Mouse (Mus musculus): Measurements from ENCODE around the gene Angel1. TPM values are rescaled to one million over a fixed set of nuclear protein-coding genes. Genes with fewer than 3 reads are reported as not detected.
A peak's percentile ranks its signal among the peaks of the same experiment; 100 is the strongest.

Angel1 gene
- polyA plus RNA-seq, 1 experiment from 2014 or later = 12.5 TPM

GRCm38 (mm10) chr12:86697996-86698395, 28.3 kb downstream of the Angel1 start:
- H3K4me2 ChIP-seq = no peak overlapping the region
- H3K9ac ChIP-seq (ENCODE audit: low read length) = no peak overlapping the region
- ATAC-seq (ENCODE audit: low FRiP score) = no peak
- H3K4me1 ChIP-seq (ENCODE audit: control insufficient read depth, insufficient read depth, low read length) = peaks cover 17% of the 10 kb centered on the region
- H3K27me3 ChIP-seq (ENCODE audit: control insufficient read depth, insufficient read depth, low read length) = no peaks in the 10 kb centered on the region
- H3K36me3 ChIP-seq (ENCODE audit: control insufficient read depth, insufficient read depth, low read length) = no peaks in the 10 kb centered on the region
- no peak overlapping the region for H3K27ac ChIP-seq (ENCODE audit: low read depth, low read length)
- 60% methylated on average over 2 of the region's 2 CpGs for WGBS
- H3K4me3 ChIP-seq (ENCODE audit: low read depth, low read length) = no peak overlapping the region
- DNase-seq (ENCODE audit: low spot score, missing footprints) = no peak
- no peaks in the 10 kb centered on the region for H3K9me3 ChIP-seq (ENCODE audit: control insufficient read depth, low read length)

DNA sequence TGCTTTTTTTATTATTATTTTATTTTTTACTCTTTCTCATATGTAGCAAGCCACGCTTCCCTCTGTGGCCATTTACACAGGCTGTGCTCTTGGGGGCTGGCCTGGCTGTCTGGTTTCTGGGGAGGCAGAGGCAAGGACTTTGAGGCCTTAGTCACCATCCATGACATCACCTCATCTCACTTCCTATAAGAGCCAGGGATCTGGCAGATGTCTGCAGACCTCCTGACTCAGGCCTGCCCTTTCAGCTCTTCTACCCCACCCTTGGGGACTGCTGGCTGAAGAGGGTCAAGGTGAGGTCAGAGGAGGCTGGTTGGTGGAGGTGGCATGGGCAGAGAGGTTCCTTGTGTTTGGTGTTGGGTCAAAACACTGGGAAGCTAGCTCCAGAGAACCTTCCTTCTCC, 31.8 kb downstream of the Angel1 start:
- Histone ChIP-seq H3K4me2 (no peak overlapping the region), H3K4me3 (ENCODE audit: low read depth, low read length) (no peak overlapping the region), H3K36me3 (ENCODE audit: control insufficient read depth, insufficient read depth, low read length) (peaks cover 3% of the 10 kb centered on the region), H3K9me3 (ENCODE audit: control insufficient read depth, low read length) (no peaks in the 10 kb centered on the region), H3K27ac (ENCODE audit: low read depth, low read length) (no peak overlapping the region), H3K27me3 (ENCODE audit: control insufficient read depth, insufficient read depth, low read length) (no peaks in the 10 kb centered on the region), H3K9ac (ENCODE audit: low read length) (no peak overlapping the region), H3K4me1 (ENCODE audit: control insufficient read depth, insufficient read depth, low read length) (0 out of 2 replicates have a peak, but pooled peaks cover 3% of the 10 kb centered on the region)
- ATAC-seq (ENCODE audit: low FRiP score) (no peak), DNase-seq (ENCODE audit: low spot score, missing footprints) (no peak)
- 100% methylated on average over 1 of the region's 1 CpGs for WGBS

DNA sequence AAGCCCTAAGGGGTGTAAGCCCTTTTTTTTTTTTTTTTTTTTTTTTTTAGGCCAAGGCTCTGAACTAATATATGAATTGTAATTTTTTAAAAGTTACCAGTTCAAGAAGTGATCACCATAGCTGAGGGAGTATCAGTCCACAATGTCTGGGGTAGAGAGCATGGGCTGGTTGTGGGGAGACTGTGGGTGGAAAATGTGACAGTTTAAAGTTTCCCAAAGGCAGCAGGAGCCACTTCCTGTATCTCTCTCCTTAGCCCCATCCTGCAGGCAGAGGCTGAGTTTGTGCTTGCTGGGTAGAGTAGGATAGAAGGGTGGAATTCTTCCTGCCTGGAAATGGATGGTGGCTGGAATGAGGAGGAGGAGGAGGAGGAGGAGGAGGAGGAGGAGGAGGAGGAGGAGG, 32.9 kb downstream of the Angel1 start:
- Histone ChIP-seq H3K9me3 (ENCODE audit: control insufficient read depth, low read length) (no peaks in the 10 kb centered on the region), H3K4me1 (ENCODE audit: control insufficient read depth, insufficient read depth, low read length) (no peaks in the 10 kb centered on the region), H3K4me3 (ENCODE audit: low read depth, low read length) (no peak overlapping the region), H3K9ac (ENCODE audit: low read length) (no peak overlapping the region), H3K36me3 (ENCODE audit: control insufficient read depth, insufficient read depth, low read length) (peaks cover 3% of the 10 kb centered on the region), H3K27me3 (ENCODE audit: control insufficient read depth, insufficient read depth, low read length) (no peaks in the 10 kb centered on the region), H3K4me2 (no peak overlapping the region), H3K27ac (ENCODE audit: low read depth, low read length) (no peak overlapping the region)
- no peak for ATAC-seq (ENCODE audit: low FRiP score)
- no peak for DNase-seq (ENCODE audit: low spot score, missing footprints)

DNA sequence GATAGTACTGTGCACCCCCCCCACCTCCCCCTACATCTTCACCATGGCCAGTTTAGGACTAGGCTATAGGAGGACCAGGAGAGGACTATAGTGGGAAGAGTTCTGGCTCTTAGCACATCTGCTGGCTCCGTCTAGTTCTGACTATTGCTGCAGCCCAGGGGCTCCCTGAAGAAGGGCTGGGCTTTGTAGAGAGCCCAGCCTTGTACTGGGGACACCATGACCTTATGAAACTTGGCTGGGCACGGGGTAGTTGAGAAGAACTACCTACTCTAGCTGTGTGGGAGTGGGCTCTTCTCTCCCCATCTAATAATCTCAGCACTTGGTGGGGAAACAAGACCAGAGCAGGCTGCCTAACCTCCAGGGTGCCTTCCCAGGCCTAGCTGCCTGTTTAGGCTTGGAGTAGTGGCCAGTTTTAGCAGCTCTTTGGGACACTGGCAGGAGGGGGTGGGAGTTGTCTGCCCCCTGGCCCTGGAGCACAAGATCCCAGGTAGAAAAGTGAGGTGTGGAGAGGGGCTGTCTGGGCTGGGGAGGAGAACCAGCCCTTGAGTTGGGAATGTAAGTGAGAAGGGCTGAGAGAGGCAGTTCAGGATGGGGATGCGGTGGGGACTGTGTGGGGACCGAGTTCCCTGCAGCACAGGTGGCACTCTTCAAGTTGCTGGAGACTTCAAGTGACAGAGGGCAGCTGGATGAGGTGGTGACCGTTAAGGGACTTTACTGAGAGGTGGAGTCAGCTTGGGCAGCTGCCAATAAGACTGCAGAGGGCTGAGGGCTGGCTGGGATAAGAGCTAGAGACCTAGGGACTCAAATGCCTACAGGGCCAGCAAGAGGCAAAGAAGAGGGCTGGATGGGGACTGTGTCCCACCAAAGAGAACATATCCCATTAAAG, 33.5 kb downstream of the Angel1 start:
- no peak overlapping the region for H3K27ac ChIP-seq (ENCODE audit: low read depth, low read length)
- no peaks in the 10 kb centered on the region for H3K27me3 ChIP-seq (ENCODE audit: control insufficient read depth, insufficient read depth, low read length)
- peaks cover 7% of the 10 kb centered on the region for H3K36me3 ChIP-seq (ENCODE audit: control insufficient read depth, insufficient read depth, low read length)
- no peaks in the 10 kb centered on the region for H3K4me1 ChIP-seq (ENCODE audit: control insufficient read depth, insufficient read depth, low read length)
- no peak overlapping the region for H3K4me2 ChIP-seq
- ATAC-seq (ENCODE audit: low FRiP score) (no peak), DNase-seq (ENCODE audit: low spot score, missing footprints) (no peak)
- H3K9ac ChIP-seq (ENCODE audit: low read length) = no peak overlapping the region
- no peak overlapping the region for H3K4me3 ChIP-seq (ENCODE audit: low read depth, low read length)
- no peaks in the 10 kb centered on the region for H3K9me3 ChIP-seq (ENCODE audit: control insufficient read depth, low read length)
- 69% methylated on average over 5 of the region's 5 CpGs for whole genome bisulfite sequencing

- ATAC-seq (ENCODE audit: low FRiP score) (no peak), DNase-seq (ENCODE audit: low spot score, missing footprints) (peak; percentile 56)
- Histone ChIP-seq H3K27ac (ENCODE audit: low read depth, low read length) (no peak overlapping the region), H3K4me3 (ENCODE audit: low read depth, low read length) (no peak overlapping the region), H3K4me2 (no peak overlapping the region), H3K9ac (ENCODE audit: low read length) (no peak overlapping the region), H3K9me3 (ENCODE audit: control insufficient read depth, low read length) (no peaks in the 10 kb centered on the region), H3K27me3 (ENCODE audit: control insufficient read depth, insufficient read depth, low read length) (no peaks in the 10 kb centered on the region), H3K36me3 (ENCODE audit: control insufficient read depth, insufficient read depth, low read length) (peaks cover 14% of the 10 kb centered on the region), H3K4me1 (ENCODE audit: control insufficient read depth, insufficient read depth, low read length) (no peaks in the 10 kb centered on the region)
- 86% methylated on average over 12 of the region's 12 CpGs for WGBS
These were observed 35.4 kb downstream of the Angel1 start for GRCm38 (mm10) chr12:86690700-86691485.

DNA sequence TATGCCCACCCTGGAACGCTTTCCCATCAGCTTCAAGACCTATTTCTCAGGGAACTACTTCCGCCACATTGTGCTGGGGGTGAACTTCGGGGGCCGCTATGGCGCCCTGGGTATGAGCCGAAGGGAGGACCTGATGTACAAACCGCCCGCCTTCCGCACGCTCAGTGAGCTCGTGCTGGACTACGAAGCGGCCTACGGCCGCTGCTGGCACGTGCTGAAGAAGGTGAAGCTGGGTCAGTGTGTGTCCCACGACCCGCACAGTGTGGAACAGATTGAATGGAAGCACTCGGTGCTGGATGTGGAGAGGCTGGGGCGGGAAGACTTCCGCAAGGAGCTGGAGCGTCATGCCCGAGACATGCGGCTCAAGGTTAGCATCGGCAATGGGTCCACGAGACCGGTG, 37.3 kb downstream of the Angel1 start:
- Histone ChIP-seq H3K27ac (ENCODE audit: low read depth, low read length) (no peak overlapping the region), H3K36me3 (ENCODE audit: control insufficient read depth, insufficient read depth, low read length) (peaks cover 14% of the 10 kb centered on the region), H3K9me3 (ENCODE audit: control insufficient read depth, low read length) (no peaks in the 10 kb centered on the region), H3K4me1 (ENCODE audit: control insufficient read depth, insufficient read depth, low read length) (no peaks in the 10 kb centered on the region), H3K4me3 (ENCODE audit: low read depth, low read length) (no peak overlapping the region), H3K9ac (ENCODE audit: low read length) (no peak overlapping the region), H3K27me3 (ENCODE audit: control insufficient read depth, insufficient read depth, low read length) (no peaks in the 10 kb centered on the region), H3K4me2 (no peak overlapping the region)
- WGBS = 96% methylated on average over 27 of the region's 27 CpGs
- no peak for ATAC-seq (ENCODE audit: low FRiP score)
- no peak for DNase-seq (ENCODE audit: low spot score, missing footprints)

GRCm38 (mm10) chr12:86687971-86688573, 38.2 kb downstream of the Angel1 start:
- no peak for DNase-seq (ENCODE audit: low spot score, missing footprints)
- Histone ChIP-seq H3K9me3 (ENCODE audit: control insufficient read depth, low read length) (no peaks in the 10 kb centered on the region), H3K27me3 (ENCODE audit: control insufficient read depth, insufficient read depth, low read length) (no peaks in the 10 kb centered on the region), H3K36me3 (ENCODE audit: control insufficient read depth, insufficient read depth, low read length) (peaks cover 14% of the 10 kb centered on the region), H3K4me2 (no peak overlapping the region), H3K9ac (ENCODE audit: low read length) (no peak overlapping the region), H3K4me1 (ENCODE audit: control insufficient read depth, insufficient read depth, low read length) (no peaks in the 10 kb centered on the region), H3K4me3 (ENCODE audit: low read depth, low read length) (no peak overlapping the region), H3K27ac (ENCODE audit: low read depth, low read length) (no peak overlapping the region; the same call in 1 of the 2 replicates)
- ATAC-seq (ENCODE audit: low FRiP score) = no peak; the same call in 1 of the 2 replicates
- 72% methylated on average over 4 of the region's 4 CpGs for WGBS

GRCm38 (mm10) chr12:86687445-86687955, 38.8 kb downstream of the Angel1 start:
- Histone ChIP-seq H3K4me3 (ENCODE audit: low read depth, low read length) (no peak overlapping the region), H3K9ac (ENCODE audit: low read length) (no peak overlapping the region), H3K27ac (ENCODE audit: low read depth, low read length) (no peak overlapping the region; the same call in 1 of the 2 replicates), H3K4me1 (ENCODE audit: control insufficient read depth, insufficient read depth, low read length) (no peaks in the 10 kb centered on the region), H3K9me3 (ENCODE audit: control insufficient read depth, low read length) (no peaks in the 10 kb centered on the region), H3K36me3 (ENCODE audit: control insufficient read depth, insufficient read depth, low read length) (peaks cover 14% of the 10 kb centered on the region), H3K4me2 (no peak overlapping the region), H3K27me3 (ENCODE audit: control insufficient read depth, insufficient read depth, low read length) (no peaks in the 10 kb centered on the region)
- no peak for DNase-seq (ENCODE audit: low spot score, missing footprints)
- ATAC-seq (ENCODE audit: low FRiP score) = no peak
- 83% methylated on average over 4 of the region's 4 CpGs for WGBS

Measured in midbrain, embryonic 11.5 days (tissue).